Mouse (Mus musculus) heart, adult 2 months (tissue): Measurements from ENCODE around the gene Pnmal2. TPM values are rescaled to one million over a fixed set of nuclear protein-coding genes. Genes with fewer than 3 reads are reported as not detected.
A peak's percentile ranks its signal among the peaks of the same experiment; 100 is the strongest.

Experiments
- DNase-seq, 2 experiments: peaks; one replicate each; pipeline ENCODE4 v3.0.0; 2021
- H3K27ac ChIP-seq: fragments of 200-600 bp; 2 replicates; pipeline ENCODE4 v1.8.1; 2022
- H3K27me3 ChIP-seq: fragments of 200-500 bp; 2 replicates; pipeline ENCODE4 v1.6.1; 2012; ENCODE audit warnings: mild to moderate bottlenecking, low read length, inconsistent platforms, mixed read lengths; ENCODE audit not compliant: control insufficient read depth, insufficient read depth
- H3K36me3 ChIP-seq: fragments of 200-500 bp; 2 replicates; pipeline ENCODE4 v1.6.1; 2012; ENCODE audit warnings: low read length, inconsistent platforms; ENCODE audit not compliant: control insufficient read depth, insufficient read depth
- H3K4me1 ChIP-seq: fragments of 200-500 bp; 2 replicates; pipeline ENCODE4 v1.6.1; 2011; ENCODE audit warnings: low read length; ENCODE audit not compliant: control insufficient read depth, insufficient read depth
- H3K4me3 ChIP-seq: fragments of 200-600 bp; 2 replicates; pipeline ENCODE4 v1.8.1; 2022
- H3K79me2 ChIP-seq: fragments of 200-500 bp; replicated peaks from 2 replicates; pipeline ENCODE4 v1.6.1; 2012; ENCODE audit warnings: mild to moderate bottlenecking, inconsistent platforms, low read length, moderate library complexity, mixed read lengths; ENCODE audit not compliant: control insufficient read depth, insufficient read depth
- H3K9ac ChIP-seq: fragments of 200-500 bp; 2 replicates; pipeline ENCODE4 v1.6.1; 2012; ENCODE audit warnings: low read depth, mild to moderate bottlenecking, control low read depth, inconsistent platforms, low read length, mixed read lengths
- CTCF ChIP-seq: fragments of 200-600 bp; IDR thresholded peaks from 2 replicates; pipeline ENCODE4 v1.8.1; 2022; ENCODE audit warnings: antibody characterized with exemption, mild to moderate bottlenecking, moderate library complexity
- EP300 ChIP-seq: fragments of 200-500 bp; IDR thresholded peaks from 2 replicates; pipeline ENCODE4 v1.6.1; 2011; ENCODE audit warnings: low read depth, low read length, control low read depth; ENCODE audit not compliant: insufficient read depth
- POLR2A ChIP-seq: fragments of 200-500 bp; IDR thresholded peaks from 2 replicates; pipeline ENCODE4 v1.6.1; 2011; ENCODE audit warnings: mild to moderate bottlenecking, low read depth, low read length, control low read depth; ENCODE audit not compliant: insufficient read depth
- WGBS: fragments of 180-500 bp; shearing (Covaris S2); methylation state at CpG from one replicate; pipeline ENCODE4 v1.1.7; 2018; 5-methylcytosine and 5-hydroxymethylcytosine counted together
- intact Hi-C: fragments of 180-260 bp; cut with DNase I; formaldehyde crosslinking; loops from one replicate; pipeline ENCODE4 v1.15.1; 2025
- polyA plus RNA-seq: library from polyadenylated mRNA; depleted of rRNA; stranded (reverse); fragments of >200 nt; gene quantifications from 2 replicates; pipeline ENCODE4 v1.2.3, GENCODE M21; 2012
- total RNA-seq, 2 experiments: library from RNA; stranded (reverse); gene quantifications; 2 replicates each; pipeline ENCODE4 v1.2.3; 2021

Gene Pnmal2
- total and polyA plus RNA-seq, 3 experiments: 3.5 to 4.1 (median 3.8) TPM

DNA sequence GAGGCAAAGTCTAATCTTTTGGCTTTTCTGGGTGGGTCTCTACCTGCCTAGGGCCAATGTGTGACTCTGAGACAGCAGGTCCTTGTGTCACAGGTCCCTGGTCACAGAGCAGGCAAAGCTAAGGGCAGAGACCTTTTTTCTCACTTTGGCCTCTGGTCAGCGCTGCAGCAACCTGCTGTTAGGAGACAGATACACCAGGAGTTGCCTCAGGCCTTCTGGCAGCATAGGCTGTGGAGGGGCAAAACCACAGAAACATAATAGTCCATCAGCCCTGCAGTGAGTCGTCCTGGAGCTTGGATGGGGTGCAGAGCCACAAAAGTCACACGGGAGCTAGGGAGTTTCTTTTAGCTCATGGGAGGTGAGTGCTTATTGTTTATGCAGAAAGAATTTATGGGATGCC is 25.8 kb upstream of the Pnmal2 start:
- Histone ChIP-seq H3K4me1 (peaks cover 15% of the 10 kb centered on the region), H3K27me3 (no peaks in the 10 kb centered on the region), H3K36me3 (no peaks in the 10 kb centered on the region), H3K79me2 (peaks cover 5% of the 10 kb centered on the region; the same call in 1 of the 2 replicates), H3K27ac (no peak overlapping the region), H3K4me3 (no peak overlapping the region), H3K9ac (no peak overlapping the region)
- 73% methylated on average over 3 of the region's 3 CpGs for WGBS
- no peak for TF ChIP-seq CTCF
- intact Hi-C loops: no loop called here
- no peak for DNase-seq

DNA sequence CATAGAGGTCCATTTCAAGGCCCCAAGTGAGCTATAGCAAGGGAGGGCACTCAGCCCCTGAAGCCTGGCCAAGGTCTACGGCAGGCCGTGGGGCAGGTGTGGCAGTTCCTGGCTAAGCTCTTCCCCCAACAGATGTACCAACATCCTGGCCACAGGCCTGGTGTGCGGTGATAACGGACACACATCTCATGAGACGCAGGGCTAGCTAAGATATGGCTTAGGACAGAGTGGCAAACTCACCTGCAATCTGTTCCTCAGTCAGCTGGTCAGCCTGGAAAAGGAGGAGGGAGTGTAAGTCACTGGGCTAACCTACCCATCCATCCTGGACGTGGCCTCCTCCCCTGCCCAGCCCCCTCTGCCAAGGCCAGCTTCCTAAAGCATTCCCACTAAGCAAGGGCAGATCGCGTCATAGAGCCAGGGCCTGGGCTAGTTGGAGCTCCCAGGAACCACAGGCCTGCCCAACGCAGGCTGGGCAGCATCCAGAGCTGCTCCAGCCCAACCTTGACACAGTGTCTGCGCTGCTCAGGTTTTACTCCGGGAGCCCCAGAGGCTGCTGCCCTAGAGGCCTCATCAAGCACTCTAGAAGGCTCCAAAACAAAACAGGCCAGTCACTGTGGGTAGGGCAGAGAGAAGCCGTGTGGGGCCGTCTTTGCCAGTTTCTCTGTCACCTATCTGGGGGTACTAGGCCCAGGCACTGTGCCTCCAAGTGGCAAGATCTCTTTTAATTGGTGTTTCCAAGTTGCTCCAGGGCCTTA is 24.9 kb upstream of the Pnmal2 start:
- H3K9ac ChIP-seq: 0 out of 2 replicates have a peak overlapping the region, but pooled peaks have one; percentile 2
- 60% methylated on average over 13 of the region's 13 CpGs for WGBS
- peaks cover 15% of the 10 kb centered on the region for H3K4me1 ChIP-seq
- intact Hi-C loops: loop anchor here (10.0 kb wide), 1 partner anchor 305 kb away; the partner anchor contains the start of gene Arhgap35
- no peaks in the 10 kb centered on the region for H3K27me3 ChIP-seq
- peak in 1 of 2 experiments; percentile 16 for DNase-seq
- no peak overlapping the region for H3K4me3 ChIP-seq
- peaks cover 5% of the 10 kb centered on the region; the same call in 1 of the 2 replicates for H3K79me2 ChIP-seq
- TF ChIP-seq POLR2A (no peak), EP300 (no peak), CTCF (no peak)
- no peak overlapping the region; the same call in 1 of the 2 replicates for H3K27ac ChIP-seq
- H3K36me3 ChIP-seq: no peaks in the 10 kb centered on the region

DNA sequence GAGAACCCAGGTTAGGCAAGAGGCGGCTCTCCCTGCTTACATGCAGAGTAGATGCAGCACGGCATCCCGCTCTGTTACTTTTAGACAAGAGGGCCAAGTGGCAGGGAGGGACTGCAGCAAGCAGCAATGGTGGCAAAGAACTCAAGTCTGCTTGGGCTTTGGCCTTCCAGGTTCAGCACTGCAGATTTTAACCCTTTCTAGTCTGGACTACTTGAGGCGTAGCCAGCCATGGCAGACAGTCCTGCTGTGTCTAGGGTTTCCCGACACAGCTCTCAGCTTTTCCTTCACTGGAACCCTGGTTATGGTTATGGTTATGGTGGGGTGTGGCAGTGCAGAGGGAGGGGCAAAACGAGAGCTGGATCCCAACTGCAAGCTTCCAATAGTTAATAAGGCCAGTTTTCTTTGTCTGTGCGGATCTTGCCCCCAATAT is 24.3 kb upstream of the Pnmal2 start:
- H3K79me2 ChIP-seq: peaks cover 5% of the 10 kb centered on the region; the same call in 1 of the 2 replicates
- no peaks in the 10 kb centered on the region for H3K27me3 ChIP-seq
- no peak overlapping the region for H3K27ac ChIP-seq
- WGBS: 82% methylated on average over 7 of the region's 7 CpGs
- H3K36me3 ChIP-seq: no peaks in the 10 kb centered on the region
- DNase-seq: peak in 1 of 2 experiments; percentile 30
- no peak for TF ChIP-seq CTCF
- TF ChIP-seq POLR2A: no peak
- TF ChIP-seq EP300: no peak
- intact Hi-C loops: loop anchor here (10.0 kb wide), 1 partner anchor 305 kb away; the partner anchor contains the start of gene Arhgap35
- peaks cover 15% of the 10 kb centered on the region for H3K4me1 ChIP-seq
- H3K9ac ChIP-seq: no peak overlapping the region
- H3K4me3 ChIP-seq: no peak overlapping the region

DNA sequence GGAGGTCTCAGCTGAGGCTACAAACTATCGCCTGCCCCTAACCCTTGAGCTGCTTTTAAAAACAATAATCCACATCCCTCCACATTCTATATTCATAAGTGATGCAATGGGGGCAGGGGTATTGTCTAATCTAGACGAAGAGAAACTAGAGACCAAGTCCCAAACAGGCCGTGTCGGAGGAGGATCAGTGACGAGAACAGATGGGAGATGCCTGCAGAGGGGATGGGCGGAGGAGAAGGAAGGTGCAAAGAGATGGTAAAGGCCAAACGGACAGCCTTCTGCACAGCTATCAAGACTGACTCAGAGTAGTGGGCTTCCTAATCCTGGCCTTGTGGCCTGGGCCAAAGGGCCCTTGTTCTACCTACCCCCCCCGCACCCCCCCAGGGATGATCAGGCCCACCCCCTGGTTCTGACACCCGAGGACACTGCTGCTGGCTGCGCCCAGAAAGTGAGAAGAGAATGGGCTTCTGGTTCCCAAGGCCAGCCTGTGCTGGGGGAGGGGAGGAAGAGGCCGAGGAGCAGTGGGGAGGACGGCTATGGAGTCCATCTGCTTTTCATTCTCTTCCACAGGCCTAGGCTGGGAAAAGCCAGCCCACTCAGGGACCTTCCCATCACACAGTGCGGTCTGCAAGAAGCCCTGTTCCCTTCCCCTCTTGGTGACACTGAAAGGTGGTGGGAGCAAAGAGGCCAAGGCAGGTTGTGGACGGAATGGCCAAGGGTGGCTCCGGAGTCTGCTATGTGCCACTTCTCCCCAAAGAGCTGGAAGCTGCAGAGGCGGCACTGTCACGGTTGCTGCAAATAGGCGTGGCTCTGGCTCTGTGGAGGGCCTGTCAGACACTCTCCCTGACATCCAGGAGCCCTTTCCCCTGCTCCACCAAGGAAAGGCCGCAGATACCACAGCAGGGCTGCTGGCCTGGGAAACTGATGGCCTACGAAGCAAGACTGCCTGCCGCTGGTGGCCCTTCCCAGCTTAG is 23.4 kb upstream of the Pnmal2 start:
- H3K9ac ChIP-seq: peak overlapping the region; percentile 16
- intact Hi-C loops: loop anchor here (10.0 kb wide), 1 partner anchor 306 kb away; the partner anchor contains the start of gene Arhgap35
- TF ChIP-seq EP300 (no peak), POLR2A (no peak), CTCF (no peak)
- peaks cover 15% of the 10 kb centered on the region for H3K4me1 ChIP-seq
- H3K27ac ChIP-seq: peak overlapping the region; percentile 12; the same call in 1 of the 2 replicates
- no peaks in the 10 kb centered on the region for H3K36me3 ChIP-seq
- no peaks in the 10 kb centered on the region for H3K27me3 ChIP-seq
- peaks cover 5% of the 10 kb centered on the region; the same call in 1 of the 2 replicates for H3K79me2 ChIP-seq
- H3K4me3 ChIP-seq: peak overlapping the region; percentile 98; the same call in 1 of the 2 replicates
- 53% methylated on average over 21 of the region's 21 CpGs for WGBS
- DNase-seq: peak in 1 of 2 experiments; percentile 53

DNA sequence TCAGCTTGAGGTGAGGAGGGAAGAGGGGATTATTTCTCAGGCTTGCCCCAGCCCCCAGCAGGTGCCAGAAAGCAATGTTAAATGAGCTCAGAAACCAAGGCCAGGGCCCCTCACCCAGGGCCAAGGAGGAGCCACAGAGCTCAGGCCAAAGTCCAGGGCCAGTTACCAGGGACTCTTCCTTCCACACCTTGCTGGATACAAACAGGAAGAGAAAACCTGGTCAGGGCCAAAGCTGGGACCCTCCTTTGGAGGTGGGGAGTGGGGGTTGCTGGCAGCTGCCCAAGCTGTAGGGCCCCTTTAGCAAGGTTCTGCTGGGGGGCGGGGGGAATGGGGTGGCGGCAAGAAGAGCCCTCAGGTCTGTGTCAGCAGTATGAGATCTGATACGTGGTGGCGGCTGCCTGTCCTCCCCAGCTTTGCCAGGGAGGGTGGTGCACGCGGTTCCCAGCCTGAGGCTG is 22.6 kb upstream of the Pnmal2 start:
- TF ChIP-seq POLR2A (no peak), EP300 (no peak), CTCF (no peak)
- peak overlapping the region; percentile 98; the same call in 1 of the 2 replicates for H3K4me3 ChIP-seq
- no peaks in the 10 kb centered on the region for H3K36me3 ChIP-seq
- no peaks in the 10 kb centered on the region for H3K27me3 ChIP-seq
- DNase-seq: no peak
- peaks cover 15% of the 10 kb centered on the region for H3K4me1 ChIP-seq
- WGBS: 37% methylated on average over 6 of the region's 6 CpGs
- peaks cover 5% of the 10 kb centered on the region; the same call in 1 of the 2 replicates for H3K79me2 ChIP-seq
- intact Hi-C loops: loop anchor here (10.0 kb wide), 1 partner anchor 307 kb away; the partner anchor contains the start of gene Arhgap35
- H3K27ac ChIP-seq: peak overlapping the region; percentile 12; the same call in 1 of the 2 replicates
- H3K9ac ChIP-seq: peak overlapping the region; percentile 35
